Mouse (Mus musculus) CH12.LX (cell line): ENCODE measurements at regions not wholly inside any gene's neighbourhood (a gene's known extent, or its start where the extent isn't known, plus 50 kb on each side); places are given as distances from the start of the nearest gene placed in this dataset.

Experiments
- DNase-seq: peaks from one replicate; pipeline ENCODE4 v3.0.0-alpha.2; 2013; ENCODE audit errors: extremely low read depth
- H3K27ac ChIP-seq: 2 replicates; pipeline ENCODE4 v1.5.1; 2012; ENCODE audit warnings: low read depth, mild to moderate bottlenecking, control low read depth, moderate library complexity; ENCODE audit not compliant: insufficient read depth
- H3K27me3 ChIP-seq: replicated peaks from 2 replicates; pipeline ENCODE3; 2012; ENCODE audit warnings: inconsistent platforms
- H3K36me3 ChIP-seq, 2 experiments: replicated peaks in 1 of 2; 2 replicates each; pipeline versions ENCODE3 to v1.6.1; 2012; ENCODE audit warnings: inconsistent platforms in 1 of 2, low read length in 1 of 2, mild to moderate bottlenecking in 1 of 2, mixed read lengths in 1 of 2, moderate library complexity in 1 of 2; ENCODE audit not compliant: control insufficient read depth in 1 of 2, insufficient read depth in 1 of 2
- H3K4me1 ChIP-seq, 2 experiments: 2 replicates each; pipeline ENCODE4 v1.6.1; 2012; ENCODE audit warnings: inconsistent platforms in 1 of 2, moderate library complexity in 1 of 2; ENCODE audit not compliant: insufficient read depth in 2 of 2, control insufficient read depth in 1 of 2
- H3K4me2 ChIP-seq: 2 replicates; pipeline ENCODE4 v1.6.1; 2012; ENCODE audit warnings: low read depth, mild to moderate bottlenecking, control low read depth; ENCODE audit not compliant: poor library complexity, insufficient read depth, severe bottlenecking
- H3K4me3 ChIP-seq, 3 experiments: fragments of 150-350 bp in 1 of 3; sonication (generic) in 1 of 3; replicated peaks in 1 of 3; 2 replicates each; pipeline versions ENCODE3 to v1.5.1; 2011 to 2012; ENCODE audit warnings: low read depth in 2 of 3, low read length in 2 of 3, mild to moderate bottlenecking in 2 of 3, moderate library complexity in 2 of 3, control low read depth in 1 of 3, improper control_type of control experiment in 1 of 3, inconsistent platforms in 1 of 3, mixed read lengths in 1 of 3; ENCODE audit not compliant: poor library complexity in 1 of 3
- H3K79me2 ChIP-seq: replicated peaks from 2 replicates; pipeline ENCODE4 v1.6.1; 2012; ENCODE audit warnings: mild to moderate bottlenecking, moderate library complexity; ENCODE audit not compliant: control insufficient read depth, poor library complexity, insufficient read depth, severe bottlenecking; ENCODE audit errors: extremely low read depth
- H3K9ac ChIP-seq: 2 replicates; pipeline ENCODE4 v1.6.1; 2012; ENCODE audit warnings: low read depth, mild to moderate bottlenecking, control low read depth, moderate library complexity; ENCODE audit not compliant: insufficient read depth
- H3K9me3 ChIP-seq: replicated peaks from 2 replicates; pipeline ENCODE3; 2012; ENCODE audit warnings: low read length, inconsistent platforms, mixed read lengths
- CTCF ChIP-seq, 2 experiments: IDR thresholded peaks in 1 of 2; conservative IDR thresholded peaks in 1 of 2; 2 replicates each; pipeline ENCODE4 v1.5.1; 2011 to 2012; ENCODE audit warnings: low read depth in 2 of 2, low read length in 2 of 2, improper control_type of control experiment in 1 of 2, inconsistent platforms in 1 of 2, mild to moderate bottlenecking in 1 of 2, moderate library complexity in 1 of 2
- ELF1 ChIP-seq: IDR thresholded peaks from 2 replicates; pipeline ENCODE4 v1.6.1; 2014; ENCODE audit warnings: low read depth, mild to moderate bottlenecking, inconsistent platforms, low read length, improper control_type of control experiment
- EP300 ChIP-seq: IDR thresholded peaks from 2 replicates; pipeline ENCODE4 v1.6.1; 2011; ENCODE audit warnings: low read length, improper control_type of control experiment
- ETS1 ChIP-seq: conservative IDR thresholded peaks from 2 replicates; pipeline ENCODE4 v1.6.1; 2012; ENCODE audit warnings: low read depth, mild to moderate bottlenecking, inconsistent platforms, low read length, improper control_type of control experiment, moderate library complexity
- IRF4 ChIP-seq: IDR thresholded peaks from 2 replicates; pipeline ENCODE4 v1.6.1; 2014; ENCODE audit warnings: low read depth, mild to moderate bottlenecking, inconsistent platforms, low read length, improper control_type of control experiment
- JUN ChIP-seq: IDR thresholded peaks from 2 replicates; pipeline ENCODE4 v1.6.1; 2011; ENCODE audit warnings: low read depth, mild to moderate bottlenecking, low read length, improper control_type of control experiment, moderate library complexity; ENCODE audit not compliant: insufficient read depth
- JUND ChIP-seq: conservative IDR thresholded peaks from 2 replicates; pipeline ENCODE4 v1.6.1; 2011; ENCODE audit warnings: low read depth, low read length, improper control_type of control experiment
- MAX ChIP-seq: IDR thresholded peaks from 2 replicates; pipeline ENCODE4 v1.6.1; 2011; ENCODE audit warnings: low read length, improper control_type of control experiment
- MEF2A ChIP-seq: IDR thresholded peaks from 2 replicates; pipeline ENCODE4 v1.6.1; 2014; ENCODE audit warnings: low read depth, mild to moderate bottlenecking, inconsistent platforms, low read length, improper control_type of control experiment, borderline replicate concordance
- MYC ChIP-seq: IDR thresholded peaks from 2 replicates; pipeline ENCODE4 v1.6.1; 2011; ENCODE audit warnings: low read depth, mild to moderate bottlenecking, improper control_type of control experiment, low read length
- NELFE ChIP-seq: IDR thresholded peaks from 2 replicates; pipeline ENCODE4 v1.6.1; 2011; ENCODE audit warnings: low read depth, low read length, improper control_type of control experiment
- NRF1 ChIP-seq: IDR thresholded peaks from 2 replicates; pipeline ENCODE4 v1.6.1; 2014; ENCODE audit warnings: low read depth, mild to moderate bottlenecking, inconsistent platforms, low read length, improper control_type of control experiment, moderate library complexity
- RCOR1 ChIP-seq: conservative IDR thresholded peaks from 2 replicates; pipeline ENCODE4 v1.6.1; 2012; ENCODE audit warnings: low read depth, mild to moderate bottlenecking, inconsistent platforms, low read length, improper control_type of control experiment
- SIN3A ChIP-seq: IDR thresholded peaks from 2 replicates; pipeline ENCODE4 v1.6.1; 2012; ENCODE audit warnings: low read length, improper control_type of control experiment, inconsistent platforms
- SMC3 ChIP-seq: IDR thresholded peaks from 2 replicates; pipeline ENCODE4 v1.6.1; 2011; ENCODE audit warnings: low read depth, low read length, improper control_type of control experiment
- USF1 ChIP-seq: IDR thresholded peaks from 2 replicates; pipeline ENCODE4 v1.6.1; 2014; ENCODE audit warnings: low read depth, mild to moderate bottlenecking, inconsistent platforms, low read length, improper control_type of control experiment
- USF2 ChIP-seq: conservative IDR thresholded peaks from 2 replicates; pipeline ENCODE4 v1.6.1; 2011; ENCODE audit warnings: low read depth, low read length, improper control_type of control experiment
- ZNF384 ChIP-seq: IDR thresholded peaks from 2 replicates; pipeline ENCODE4 v1.6.1; 2012; ENCODE audit warnings: low read depth, low read length, improper control_type of control experiment, inconsistent platforms
- dilution Hi-C: fragments of 300-500 bp; cut with MboI; formaldehyde crosslinking; loops from 2 replicates; pipeline ENCODE4 v1.14.3; 2020; ENCODE audit warnings: low sequenced_read_pairs; ENCODE audit not compliant: extremely low pct_unique_long_range_greater_than_20kb, extremely low pct_ligation_motif_present
- in situ Hi-C: fragments of 300-500 bp; cut with MboI; formaldehyde crosslinking; loops from 3 replicates; pipeline ENCODE4 v1.14.3; 2019; ENCODE audit warnings: low sequenced_read_pairs, low pct_ligation_motif_present, low pct_unique_long_range_greater_than_20kb, mixed read lengths

DNA sequence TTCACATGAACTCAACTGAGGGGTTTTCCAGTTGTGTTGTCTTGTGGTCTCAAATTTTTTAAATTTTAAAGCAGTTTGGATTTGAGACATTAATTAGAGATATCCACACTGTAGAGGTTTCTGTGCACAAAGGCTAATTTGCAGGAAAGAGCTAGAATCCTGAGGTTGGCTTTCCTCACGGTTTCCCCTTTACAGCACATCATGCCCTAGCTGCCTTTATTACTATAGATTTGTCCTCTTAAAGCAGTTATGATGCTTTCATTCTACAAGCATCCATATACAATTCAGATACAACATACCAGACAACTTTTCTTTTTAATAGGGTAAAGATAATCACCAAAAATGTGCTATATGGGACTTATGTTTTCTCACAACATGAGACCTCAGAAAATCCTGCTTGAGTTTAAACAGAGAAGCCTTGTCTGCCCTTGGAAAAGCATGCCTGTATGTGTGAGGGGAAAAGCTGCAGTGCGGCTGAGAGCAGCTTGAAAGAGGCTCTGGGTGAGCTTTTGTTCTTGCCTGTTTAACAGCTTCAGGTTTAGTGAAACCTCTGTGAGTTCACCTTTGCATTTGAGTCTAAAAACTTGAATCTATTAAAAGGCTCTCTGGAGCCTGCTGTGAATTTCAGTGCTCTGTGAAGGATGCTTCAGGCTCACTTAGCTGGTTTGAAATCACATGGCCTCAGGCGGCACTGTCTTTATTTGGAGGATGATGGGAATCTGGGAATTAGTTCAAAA lies 425.0 kb upstream of the Gm5150 start:
- TF ChIP-seq SMC3 (no peak), MEF2A (no peak), MYC (no peak), CTCF (conservative IDR thresholded peaks at IDR 0.05 in 1 of 2, IDR thresholded peaks at IDR 0.05 in 1 of 2; ENCODE audit: low read depth in 2 of 2, low read length in 2 of 2) (no peak), MAX (no peak), ELF1 (no peak), ETS1 (no peak), RCOR1 (no peak), EP300 (no peak), USF2 (no peak), NRF1 (no peak), SIN3A (no peak), ZNF384 (no peak), NELFE (no peak), JUND (no peak), IRF4 (no peak), JUN (no peak), USF1 (no peak)
- Histone ChIP-seq H3K79me2 (no peaks in the 10 kb centered on the region), H3K9ac (no peak overlapping the region), H3K27me3 (no peaks in the 10 kb centered on the region), H3K4me3 (no peak overlapping the region), H3K4me2 (no peak overlapping the region), H3K4me1 (no peaks in the 10 kb centered on the region), H3K27ac (no peak overlapping the region), H3K9me3 (no peaks in the 10 kb centered on the region), H3K36me3 (no peaks in the 10 kb centered on the region)
- dilution Hi-C loops: no loop called here
- in situ Hi-C loops: no loop called here
- DNase-seq: no peak
